ENCODE assay signal across 8 mouse cellular contexts in the genomic region with DNA sequence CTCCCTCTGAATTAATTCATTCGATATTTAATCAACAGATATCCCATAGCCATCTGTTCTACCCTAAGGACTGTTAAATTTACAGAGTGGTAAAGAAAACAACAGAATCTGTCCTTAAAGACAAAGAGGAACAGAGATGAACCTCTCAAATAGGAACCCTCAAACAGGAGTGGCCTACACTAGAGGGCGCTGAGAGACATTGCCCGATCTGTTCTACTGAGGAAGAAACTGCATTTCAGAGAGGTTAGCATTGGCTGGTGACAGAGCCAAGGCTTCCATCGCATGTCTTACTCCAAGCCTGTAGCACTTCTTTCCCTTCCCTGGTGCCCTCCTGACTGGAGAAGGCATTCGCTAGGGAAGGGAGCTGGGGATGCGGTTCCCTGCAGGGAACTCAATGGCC.
DNase-seq lines count a peak whose midpoint lies in the region; ATAC-seq and TF ChIP-seq lines count a peak whose summit lies in the region.
"Had no signal": no experiment of that assay in that cellular context is flagged by ENCODE, and none has a peak within 500 bp of the region (broad histone marks: within the 10 kb centered on the region; RNA-seq: fewer than 3 reads in every experiment).

No protein-coding gene starts in this region.

- WGBS in lung, postnatal 0 days = 19% methylated on average over 6 of the region's 6 CpGs

- H3K4me3 ChIP-seq in lung, postnatal 0 days (ENCODE audit: low read depth, low read length) = no peak overlapping the region
- H3K4me3 ChIP-seq in cortical plate, adult 2 months (ENCODE audit: insufficient read depth, low read length) = no peak overlapping the region
- H3K4me3 ChIP-seq: neural tube, embryonic 13.5 days had no signal

- no peaks in the 10 kb centered on the region for H3K9me3 ChIP-seq in lung, postnatal 0 days (ENCODE audit: low read length)
- H3K9me3 ChIP-seq: neural tube, embryonic 13.5 days had no signal

- peak; percentile 13 for DNase-seq in lung, postnatal 0 days (ENCODE audit: low spot score)
- no peak for DNase-seq in lung, postnatal 25 days (ENCODE audit: low spot score)
- peak; percentile 0 for DNase-seq in c-Kit-positive CD71-negative TER-119-negative erythroid progenitor cells, embryonic 14.5 days (ENCODE audit: low read depth)
- peak; percentile 61 to 66 for DNase-seq in layer of hippocampus, postnatal 10 days (ENCODE audit: low spot score in 2 of 2)
- peak; percentile 28 for DNase-seq in telencephalon, adult 2 months (ENCODE audit: low read depth, low spot score)

- no peak overlapping the region for H3K27ac ChIP-seq in lung, postnatal 0 days (ENCODE audit: low read length)
- H3K27ac ChIP-seq in cortical plate, adult 2 months (ENCODE audit: insufficient read depth, low read length) = no peak overlapping the region
- H3K27ac ChIP-seq: neural tube, embryonic 13.5 days had no signal

- no peak for TF ChIP-seq EP300 in lung, postnatal 0 days (IDR thresholded peaks at IDR 0.05)

- H3K36me3 ChIP-seq in lung, postnatal 0 days (ENCODE audit: insufficient read depth, low read length) = no peaks in the 10 kb centered on the region
- H3K36me3 ChIP-seq: neural tube, embryonic 13.5 days had no signal

- H3K4me1 ChIP-seq in lung, postnatal 0 days (ENCODE audit: insufficient read depth, low read depth, low read length) = no peaks in the 10 kb centered on the region
- no peaks in the 10 kb centered on the region for H3K4me1 ChIP-seq in cortical plate, adult 2 months (ENCODE audit: control insufficient read depth, insufficient read depth, low read length)

- TF ChIP-seq POLR2A in cortical plate, adult 2 months (IDR thresholded peaks at IDR 0.05; ENCODE audit: extremely low read depth, insufficient read depth, low read length) = no peak

- TF ChIP-seq CTCF in lung, postnatal 0 days (IDR thresholded peaks at IDR 0.05) = peak; percentile 65
- TF ChIP-seq CTCF in cortical plate, adult 2 months (IDR thresholded peaks at IDR 0.05; ENCODE audit: extremely low read depth, insufficient read depth, low read length) = peak; percentile 65

- no peaks in the 10 kb centered on the region for H3K27me3 ChIP-seq in lung, postnatal 0 days (replicated peaks; ENCODE audit: insufficient read depth, low read length)
- H3K27me3 ChIP-seq: neural tube, embryonic 13.5 days had no signal

- H3K9ac ChIP-seq in lung, postnatal 0 days (replicated peaks; ENCODE audit: low read depth) = no peak overlapping the region
- H3K9ac ChIP-seq: neural tube, embryonic 13.5 days had no signal

- H3K4me2 ChIP-seq in lung, postnatal 0 days (replicated peaks; ENCODE audit: low read depth, low read length) = no peak overlapping the region
- H3K4me2 ChIP-seq: neural tube, embryonic 13.5 days had no signal

- ATAC-seq in lung, postnatal 0 days = no peak
- ATAC-seq in megakaryocyte progenitor cell, adult 5-6 weeks (replicated peaks; ENCODE audit: poor library complexity) = no peak
